7 mouse cellular contexts compared by ENCODE assay signal in genomic region chr1:120197189-120197588, GRCm38 (mm10).
A peak's percentile ranks its signal among the peaks of the same experiment; 100 is the strongest.
DNase-seq lines count a peak whose midpoint lies in the region; ATAC-seq lines count a peak whose summit lies in the region.

No protein-coding gene starts in this region.

- no peak overlapping the region for H3K4me2 ChIP-seq in intestine, embryonic 16.5 days (ENCODE audit: low read depth, low read length)
- no peak overlapping the region for H3K4me2 ChIP-seq in midbrain, embryonic 15.5 days

- intact Hi-C loops in left cerebral cortex, postnatal 14 days (cut with DNase I): loop anchor here (1.0 to 10.0 kb wide), 2 partner anchors 138 to 353 kb away; no protein-coding TSS in a partner anchor

- no peak overlapping the region for H3K9ac ChIP-seq in intestine, embryonic 16.5 days (ENCODE audit: low read depth, low read length)
- H3K9ac ChIP-seq in midbrain, embryonic 15.5 days: no peak overlapping the region

- H3K36me3 ChIP-seq in intestine, embryonic 16.5 days (ENCODE audit: control insufficient read depth, insufficient read depth, low read length): no peaks in the 10 kb centered on the region
- no peaks in the 10 kb centered on the region for H3K36me3 ChIP-seq in midbrain, embryonic 15.5 days (replicated peaks)

- H3K9me3 ChIP-seq in intestine, embryonic 16.5 days (ENCODE audit: control insufficient read depth, low read length): no peaks in the 10 kb centered on the region
- no peaks in the 10 kb centered on the region for H3K9me3 ChIP-seq in midbrain, embryonic 15.5 days

- peak; percentile 99 for ATAC-seq in activated CD4-positive, CD25-positive, alpha-beta regulatory T cell, adult 4 months
- ATAC-seq in intestine, embryonic 16.5 days: peak; percentile 59; the same call in 1 of the 2 replicates
- peak; percentile 80 for ATAC-seq in midbrain, embryonic 15.5 days (replicated peaks)

- WGBS in intestine, embryonic 16.5 days: 9% methylated on average over 5 of the region's 5 CpGs
- WGBS in midbrain, embryonic 15.5 days: 18% methylated on average over 5 of the region's 5 CpGs

- H3K4me3 ChIP-seq in intestine, embryonic 16.5 days (ENCODE audit: low read length): no peak overlapping the region
- no peak overlapping the region for H3K4me3 ChIP-seq in midbrain, embryonic 15.5 days

- no peaks in the 10 kb centered on the region for H3K27me3 ChIP-seq in intestine, embryonic 16.5 days (replicated peaks; ENCODE audit: control insufficient read depth, insufficient read depth, low read length)
- H3K27me3 ChIP-seq in midbrain, embryonic 15.5 days (replicated peaks): peaks cover 2% of the 10 kb centered on the region; the same call in 1 of the 2 replicates

- peak; percentile 51 for DNase-seq in cerebellum, postnatal 36 days
- peak; percentile 71 for DNase-seq in gastrocnemius, adult 18-20 months (ENCODE audit: low spot score)
- peak; percentile 84 to 87 for DNase-seq in left cerebral cortex, postnatal 14 days (ENCODE audit: low spot score in 2 of 2)
- peak; percentile 55 to 74 for DNase-seq in spleen, adult 18-20 months

- no peak overlapping the region for H3K27ac ChIP-seq in intestine, embryonic 16.5 days (ENCODE audit: low read length)
- no peak overlapping the region for H3K27ac ChIP-seq in midbrain, embryonic 15.5 days

- no peaks in the 10 kb centered on the region for H3K4me1 ChIP-seq in intestine, embryonic 16.5 days (ENCODE audit: control insufficient read depth, insufficient read depth, low read length)
- no peaks in the 10 kb centered on the region for H3K4me1 ChIP-seq in midbrain, embryonic 15.5 days
